Mouse (Mus musculus): Measurements from ENCODE around the gene Nptx1.

DNA sequence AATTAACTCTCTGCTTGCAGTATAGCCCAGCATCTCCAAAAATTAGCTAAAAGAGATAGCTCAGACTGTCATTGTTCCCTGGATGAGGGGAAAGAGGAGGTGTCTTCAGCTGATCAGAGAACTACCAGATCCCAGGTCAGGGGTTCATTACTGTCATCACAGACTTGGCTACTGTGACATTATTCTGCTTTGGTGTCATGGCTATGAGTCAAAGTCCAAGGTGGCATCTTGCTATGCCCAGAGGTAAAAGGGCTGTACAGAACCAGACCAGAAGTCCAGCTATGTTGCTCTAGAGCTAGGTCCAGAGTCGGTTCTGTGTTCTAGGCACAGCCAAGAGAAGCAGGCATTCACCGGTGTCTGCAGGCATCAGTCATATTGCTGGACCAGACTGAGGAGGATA, 30.2 kb upstream of the Nptx1 start:
- TF ChIP-seq CTCF (IDR thresholded peaks at IDR 0.05; ENCODE audit: low read depth, low read length), result no peak
- TF ChIP-seq POLR2AphosphoS5 (IDR thresholded peaks at IDR 0.05; ENCODE audit: insufficient replicate concordance, low read depth, low read length), result no peak
- no peak for TF ChIP-seq GATA1 (IDR thresholded peaks at IDR 0.05; ENCODE audit: borderline replicate concordance, low read length)
- no peak for TF ChIP-seq TAL1 (conservative IDR thresholded peaks at IDR 0.05; ENCODE audit: low read depth, low read length)
